Mouse (Mus musculus): ENCODE measurements around the gene Cd69. TPM values are rescaled to one million over a fixed set of nuclear protein-coding genes. Genes with fewer than 3 reads are reported as not detected.

Gene Cd69
- total and polyA plus RNA-seq, 2 experiments from 2014 or later, result not detected

DNA sequence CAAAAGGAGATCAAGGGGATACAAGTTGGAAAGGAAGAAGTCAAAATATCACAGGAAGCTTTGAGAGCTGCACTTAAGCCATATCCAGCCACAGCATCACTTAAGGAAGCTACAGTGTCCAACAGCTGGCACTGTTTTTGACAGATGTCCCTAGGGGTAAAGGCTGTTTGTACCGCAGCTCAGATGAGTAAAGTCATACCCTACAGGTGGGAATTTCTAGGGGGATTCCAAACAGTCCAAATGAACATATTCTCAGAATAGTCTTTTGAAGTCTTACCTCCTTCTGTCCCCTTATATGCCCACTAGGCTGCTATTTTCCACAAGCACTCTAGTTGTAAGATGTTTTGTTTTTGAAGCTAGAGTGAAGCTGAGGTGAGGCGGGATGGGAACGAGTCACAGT lies 37.3 kb upstream of the Cd69 start:
- H3K4me2 ChIP-seq (ENCODE audit: low read depth, low read length), result no peak overlapping the region
- H3K36me3 ChIP-seq (replicated peaks; ENCODE audit: control insufficient read depth, insufficient read depth, low read length), result no peaks in the 10 kb centered on the region
- no peak overlapping the region for H3K4me3 ChIP-seq (ENCODE audit: low read depth, low read length)
- TF ChIP-seq EP300 (IDR thresholded peaks at IDR 0.05; ENCODE audit: low read depth) (no peak), CTCF (IDR thresholded peaks at IDR 0.05; ENCODE audit: low read depth) (no peak)
- H3K9me3 ChIP-seq (replicated peaks; ENCODE audit: control insufficient read depth, low read length), result no peaks in the 10 kb centered on the region
- H3K4me1 ChIP-seq (ENCODE audit: control insufficient read depth, insufficient read depth), result no peaks in the 10 kb centered on the region
- ATAC-seq (ENCODE audit: insufficient read depth, low read depth) (no peak), DNase-seq (ENCODE audit: low spot score) (no peak)
- H3K27ac ChIP-seq (ENCODE audit: low read depth), result no peak overlapping the region
- 73% methylated on average over 3 of the region's 3 CpGs for WGBS
- no peaks in the 10 kb centered on the region for H3K27me3 ChIP-seq (ENCODE audit: control insufficient read depth, insufficient read depth, low read length)
- no peak overlapping the region for H3K9ac ChIP-seq (replicated peaks; ENCODE audit: low read depth, low read length)

DNA sequence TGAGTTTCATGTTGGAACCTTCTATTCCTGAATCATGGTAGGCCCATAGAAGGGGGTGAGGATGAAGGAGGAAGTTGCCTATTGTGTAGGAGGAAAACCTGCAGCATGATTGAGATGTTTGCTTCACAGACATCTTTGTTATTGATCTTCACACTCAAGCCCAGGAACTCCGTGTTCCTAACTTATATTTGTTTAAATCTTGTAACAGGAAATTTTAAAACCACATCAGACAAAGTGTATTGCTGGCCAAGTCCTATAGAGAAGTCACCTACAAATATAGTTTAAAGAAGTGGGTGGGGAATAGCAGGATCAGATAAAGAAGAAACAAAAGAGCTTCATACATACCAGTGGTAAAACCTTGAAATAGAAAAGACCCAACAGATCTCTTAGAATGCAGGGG lies 28.9 kb upstream of the Cd69 start:
- DNase-seq (ENCODE audit: low spot score), result no peak
- Histone ChIP-seq H3K4me2 (ENCODE audit: low read depth, low read length) (no peak overlapping the region), H3K4me3 (ENCODE audit: low read depth, low read length) (no peak overlapping the region), H3K9ac (replicated peaks; ENCODE audit: low read depth, low read length) (no peak overlapping the region), H3K9me3 (replicated peaks; ENCODE audit: control insufficient read depth, low read length) (no peaks in the 10 kb centered on the region), H3K4me1 (ENCODE audit: control insufficient read depth, insufficient read depth) (no peaks in the 10 kb centered on the region), H3K27me3 (ENCODE audit: control insufficient read depth, insufficient read depth, low read length) (no peaks in the 10 kb centered on the region), H3K36me3 (replicated peaks; ENCODE audit: control insufficient read depth, insufficient read depth, low read length) (no peaks in the 10 kb centered on the region), H3K27ac (ENCODE audit: low read depth) (no peak overlapping the region)
- TF ChIP-seq CTCF (IDR thresholded peaks at IDR 0.05; ENCODE audit: low read depth) (no peak), EP300 (IDR thresholded peaks at IDR 0.05; ENCODE audit: low read depth) (no peak)
- no peak for ATAC-seq (ENCODE audit: insufficient read depth, low read depth)
- WGBS, result 44% methylated on average over 1 of the region's 1 CpGs

DNA sequence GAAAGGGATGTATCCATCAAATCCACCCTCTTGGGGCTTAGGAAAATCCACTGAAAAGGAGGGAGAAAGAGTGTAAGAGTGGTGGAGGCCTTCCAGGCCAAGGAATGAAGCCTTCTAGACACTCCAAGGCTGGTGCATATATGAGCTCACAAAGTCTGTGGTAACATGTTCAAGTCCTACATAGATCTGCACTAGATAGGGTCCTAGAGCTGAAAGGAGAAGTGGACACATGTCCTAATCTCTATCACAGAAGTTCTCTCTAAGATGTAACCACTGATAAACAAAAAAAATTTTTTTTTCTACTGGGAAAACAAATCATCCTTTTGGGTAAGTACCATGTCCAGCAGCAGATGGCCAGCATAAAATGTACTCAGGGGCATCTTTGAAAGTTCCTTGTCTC lies 13.5 kb upstream of the Cd69 start:
- Histone ChIP-seq H3K27me3 (ENCODE audit: control insufficient read depth, insufficient read depth, low read length) (no peaks in the 10 kb centered on the region), H3K4me2 (ENCODE audit: low read depth, low read length) (no peak overlapping the region), H3K36me3 (replicated peaks; ENCODE audit: control insufficient read depth, insufficient read depth, low read length) (no peaks in the 10 kb centered on the region), H3K4me1 (ENCODE audit: control insufficient read depth, insufficient read depth) (no peaks in the 10 kb centered on the region), H3K27ac (ENCODE audit: low read depth) (no peak overlapping the region), H3K9me3 (replicated peaks; ENCODE audit: control insufficient read depth, low read length) (no peaks in the 10 kb centered on the region), H3K9ac (replicated peaks; ENCODE audit: low read depth, low read length) (no peak overlapping the region), H3K4me3 (ENCODE audit: low read depth, low read length) (no peak overlapping the region)
- no peak for DNase-seq (ENCODE audit: low spot score)
- ATAC-seq (ENCODE audit: insufficient read depth, low read depth), result no peak
- TF ChIP-seq EP300 (IDR thresholded peaks at IDR 0.05; ENCODE audit: low read depth) (no peak), CTCF (IDR thresholded peaks at IDR 0.05; ENCODE audit: low read depth) (no peak)

DNA sequence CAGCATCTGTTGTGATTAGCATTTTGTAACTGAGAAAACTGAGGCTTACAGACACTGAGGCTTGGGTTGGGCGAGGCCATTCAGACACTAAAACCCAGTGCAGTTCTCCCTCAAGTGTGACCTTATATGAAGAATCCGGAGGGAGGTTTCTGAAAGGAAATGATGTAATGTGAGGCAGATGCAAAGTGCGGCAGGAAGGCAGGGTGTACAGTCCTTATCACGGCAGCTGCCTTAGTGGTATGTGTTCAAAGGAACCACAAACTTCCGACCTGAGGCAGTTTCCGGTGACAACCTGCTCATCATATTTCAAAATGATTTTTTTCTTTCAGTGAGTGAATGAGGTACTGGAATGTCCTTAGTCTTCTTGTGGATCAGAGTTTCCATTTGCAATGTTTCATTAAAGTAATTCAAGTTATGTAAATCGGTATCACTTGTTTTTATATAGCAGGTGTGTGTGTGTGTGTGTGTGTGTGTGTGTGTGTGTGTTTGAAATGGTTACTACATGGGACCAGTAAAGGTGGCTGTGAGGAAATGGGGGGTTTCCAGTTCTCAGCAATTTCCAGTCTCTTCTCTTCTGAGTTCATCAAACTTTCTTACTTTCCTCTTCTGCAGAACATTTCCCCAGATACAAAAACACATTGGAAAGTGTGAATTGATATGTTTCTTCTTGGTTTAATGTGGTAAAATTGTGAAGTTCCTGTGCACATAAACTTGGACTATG lies 9.3 kb upstream of the Cd69 start:
- H3K27me3 ChIP-seq (ENCODE audit: control insufficient read depth, insufficient read depth, low read length), result no peaks in the 10 kb centered on the region
- ATAC-seq (ENCODE audit: insufficient read depth, low read depth), result no peak
- DNase-seq (ENCODE audit: low spot score), result no peak
- no peaks in the 10 kb centered on the region for H3K9me3 ChIP-seq (replicated peaks; ENCODE audit: control insufficient read depth, low read length)
- no peak overlapping the region for H3K4me3 ChIP-seq (ENCODE audit: low read depth, low read length)
- no peaks in the 10 kb centered on the region for H3K36me3 ChIP-seq (replicated peaks; ENCODE audit: control insufficient read depth, insufficient read depth, low read length)
- H3K4me2 ChIP-seq (ENCODE audit: low read depth, low read length), result no peak overlapping the region
- WGBS, result 41% methylated on average over 7 of the region's 7 CpGs
- H3K27ac ChIP-seq (ENCODE audit: low read depth), result no peak overlapping the region
- no peak for TF ChIP-seq CTCF (IDR thresholded peaks at IDR 0.05; ENCODE audit: low read depth)
- TF ChIP-seq EP300 (IDR thresholded peaks at IDR 0.05; ENCODE audit: low read depth), result no peak
- H3K9ac ChIP-seq (replicated peaks; ENCODE audit: low read depth, low read length), result no peak overlapping the region
- no peaks in the 10 kb centered on the region for H3K4me1 ChIP-seq (ENCODE audit: control insufficient read depth, insufficient read depth)

DNA sequence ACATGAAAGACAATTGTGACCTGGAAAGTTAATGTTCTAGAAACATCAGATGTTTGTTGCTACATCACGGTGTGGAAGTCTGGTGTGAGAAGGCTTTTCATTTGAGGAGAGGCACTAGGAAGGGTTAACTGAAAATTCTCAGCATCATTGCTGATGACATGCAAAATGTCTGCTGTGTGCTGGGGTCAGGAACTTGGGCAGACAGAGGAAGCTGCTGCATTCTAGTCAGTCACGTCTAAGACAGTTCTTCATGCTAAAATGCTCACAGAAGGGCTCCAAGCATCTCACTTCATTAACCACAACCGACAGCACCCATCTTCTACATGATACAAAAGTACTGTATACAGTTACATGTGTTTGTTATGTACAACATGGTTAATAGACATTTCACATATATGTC lies 8.0 kb upstream of the Cd69 start:
- Histone ChIP-seq H3K4me1 (ENCODE audit: control insufficient read depth, insufficient read depth) (no peaks in the 10 kb centered on the region), H3K9ac (replicated peaks; ENCODE audit: low read depth, low read length) (no peak overlapping the region), H3K36me3 (replicated peaks; ENCODE audit: control insufficient read depth, insufficient read depth, low read length) (no peaks in the 10 kb centered on the region), H3K9me3 (replicated peaks; ENCODE audit: control insufficient read depth, low read length) (no peaks in the 10 kb centered on the region), H3K4me3 (ENCODE audit: low read depth, low read length) (no peak overlapping the region), H3K27me3 (ENCODE audit: control insufficient read depth, insufficient read depth, low read length) (no peaks in the 10 kb centered on the region), H3K27ac (ENCODE audit: low read depth) (no peak overlapping the region), H3K4me2 (ENCODE audit: low read depth, low read length) (no peak overlapping the region)
- no peak for DNase-seq (ENCODE audit: low spot score)
- ATAC-seq (ENCODE audit: insufficient read depth, low read depth), result no peak
- TF ChIP-seq EP300 (IDR thresholded peaks at IDR 0.05; ENCODE audit: low read depth) (no peak), CTCF (IDR thresholded peaks at IDR 0.05; ENCODE audit: low read depth) (no peak)
- 64% methylated on average over 3 of the region's 3 CpGs for WGBS

DNA sequence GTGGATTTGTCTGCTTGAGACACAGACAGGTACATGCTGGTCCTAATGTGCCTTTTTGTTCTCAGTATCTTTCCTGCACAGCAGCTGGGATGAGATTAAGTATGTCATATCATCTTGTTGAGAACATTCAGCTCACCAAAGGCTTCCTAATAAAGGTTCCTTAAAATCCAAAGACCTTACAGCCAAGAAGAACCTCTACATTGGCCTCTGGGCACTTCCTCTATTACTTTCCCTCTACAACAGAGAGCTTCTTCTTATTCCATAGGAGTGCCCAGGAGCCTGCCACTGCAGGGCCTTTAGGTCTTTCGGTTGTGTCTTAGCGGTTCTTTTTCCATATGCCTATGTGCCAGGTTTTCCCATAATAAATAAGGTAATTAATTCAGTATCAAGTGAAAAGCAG lies 1.2 kb upstream of the Cd69 start:
- Histone ChIP-seq H3K4me2 (ENCODE audit: low read depth, low read length) (no peak overlapping the region), H3K9ac (replicated peaks; ENCODE audit: low read depth, low read length) (no peak overlapping the region), H3K27me3 (ENCODE audit: control insufficient read depth, insufficient read depth, low read length) (no peaks in the 10 kb centered on the region), H3K4me1 (ENCODE audit: control insufficient read depth, insufficient read depth) (no peaks in the 10 kb centered on the region), H3K36me3 (replicated peaks; ENCODE audit: control insufficient read depth, insufficient read depth, low read length) (no peaks in the 10 kb centered on the region), H3K4me3 (ENCODE audit: low read depth, low read length) (no peak overlapping the region), H3K9me3 (replicated peaks; ENCODE audit: control insufficient read depth, low read length) (no peaks in the 10 kb centered on the region), H3K27ac (ENCODE audit: low read depth) (no peak overlapping the region)
- WGBS, result 89% methylated on average over 2 of the region's 2 CpGs
- ATAC-seq (ENCODE audit: insufficient read depth, low read depth) (no peak), DNase-seq (ENCODE audit: low spot score) (no peak)
- TF ChIP-seq EP300 (IDR thresholded peaks at IDR 0.05; ENCODE audit: low read depth), result no peak
